Mouse (Mus musculus): ENCODE measurements around the gene Ptpre. TPM values are rescaled to one million over a fixed set of nuclear protein-coding genes. Genes with fewer than 3 reads are reported as not detected.

The Ptpre gene
- polyA plus RNA-seq, 1 experiment from 2014 or later: 4.7 TPM

GRCm38 (mm10) chr7:135542235-135542634, 5.0 kb downstream of the Ptpre start:
- no peak for TF ChIP-seq CTCF (IDR thresholded peaks at IDR 0.05; ENCODE audit: low read depth)
- H3K4me1 ChIP-seq (replicated peaks; ENCODE audit: control insufficient read depth, insufficient read depth, low read length): no peaks in the 10 kb centered on the region
- ATAC-seq: no peak
- WGBS: 63% methylated on average over 3 of the region's 3 CpGs
- H3K9me3 ChIP-seq (ENCODE audit: control insufficient read depth): no peaks in the 10 kb centered on the region
- 0 out of 2 replicates have a peak, but pooled peaks cover 3% of the 10 kb centered on the region for H3K36me3 ChIP-seq (ENCODE audit: control insufficient read depth, insufficient read depth)
- no peak overlapping the region for H3K27ac ChIP-seq (ENCODE audit: low read depth, low read length)
- H3K4me2 ChIP-seq (replicated peaks; ENCODE audit: low read depth): no peak overlapping the region
- H3K4me3 ChIP-seq (ENCODE audit: low read depth, low read length): no peak overlapping the region
- no peaks in the 10 kb centered on the region for H3K27me3 ChIP-seq (replicated peaks; ENCODE audit: control insufficient read depth, insufficient read depth, low read length)
- H3K9ac ChIP-seq (ENCODE audit: low read depth, low read length): no peak overlapping the region

DNA sequence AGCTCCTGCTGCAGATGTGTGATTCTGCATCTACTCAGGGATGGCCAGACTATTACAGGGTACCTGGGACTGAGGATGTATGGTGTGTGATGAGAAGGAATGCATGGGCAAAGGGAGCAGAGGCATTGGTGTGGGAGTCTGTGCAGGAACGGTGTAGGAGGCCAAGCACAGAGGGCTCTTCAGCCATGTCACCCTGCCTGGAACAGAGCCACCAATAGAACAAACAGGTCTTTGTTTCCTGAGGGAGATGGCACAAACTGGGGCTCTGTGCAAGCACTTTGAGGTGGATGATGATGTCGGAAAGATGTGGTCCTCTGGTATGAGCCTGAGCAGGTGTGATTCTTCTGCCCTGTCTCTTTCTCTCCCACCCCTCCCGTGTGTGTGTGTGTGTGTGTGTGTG, 5.8 kb downstream of the Ptpre start:
- no peak overlapping the region for H3K27ac ChIP-seq (ENCODE audit: low read depth, low read length)
- H3K36me3 ChIP-seq (ENCODE audit: control insufficient read depth, insufficient read depth): 0 out of 2 replicates have a peak, but pooled peaks cover 3% of the 10 kb centered on the region
- H3K9me3 ChIP-seq (ENCODE audit: control insufficient read depth): no peaks in the 10 kb centered on the region
- 66% methylated on average over 3 of the region's 3 CpGs for WGBS
- no peaks in the 10 kb centered on the region for H3K4me1 ChIP-seq (replicated peaks; ENCODE audit: control insufficient read depth, insufficient read depth, low read length)
- TF ChIP-seq CTCF (IDR thresholded peaks at IDR 0.05; ENCODE audit: low read depth): no peak
- H3K4me3 ChIP-seq (ENCODE audit: low read depth, low read length): no peak overlapping the region
- H3K27me3 ChIP-seq (replicated peaks; ENCODE audit: control insufficient read depth, insufficient read depth, low read length): no peaks in the 10 kb centered on the region
- no peak overlapping the region for H3K4me2 ChIP-seq (replicated peaks; ENCODE audit: low read depth)
- no peak overlapping the region for H3K9ac ChIP-seq (ENCODE audit: low read depth, low read length)
- no peak for ATAC-seq

DNA sequence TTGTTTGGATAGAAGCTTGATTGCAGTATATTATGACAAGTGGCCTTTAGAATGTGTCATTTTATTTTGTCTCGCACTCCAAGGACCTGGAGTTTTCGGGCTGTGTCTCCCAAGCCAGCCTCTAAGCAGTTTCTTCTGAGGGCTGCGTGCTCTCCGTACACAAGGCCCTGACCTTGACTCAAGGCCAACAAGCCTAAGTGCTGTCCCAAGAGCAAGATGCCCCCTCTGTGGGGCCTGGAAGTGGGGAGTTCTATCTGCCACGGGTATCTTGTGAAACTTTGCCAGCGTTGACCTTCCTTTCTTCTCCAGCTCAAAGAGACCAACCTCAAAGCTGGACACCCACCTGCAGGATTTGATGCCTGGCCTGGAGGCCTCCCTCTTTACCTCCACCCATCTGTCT, 7.0 kb downstream of the Ptpre start:
- Histone ChIP-seq H3K4me2 (replicated peaks; ENCODE audit: low read depth) (no peak overlapping the region), H3K4me3 (ENCODE audit: low read depth, low read length) (no peak overlapping the region), H3K4me1 (replicated peaks; ENCODE audit: control insufficient read depth, insufficient read depth, low read length) (no peaks in the 10 kb centered on the region), H3K9ac (ENCODE audit: low read depth, low read length) (no peak overlapping the region), H3K36me3 (ENCODE audit: control insufficient read depth, insufficient read depth) (0 out of 2 replicates have a peak, but pooled peaks cover 3% of the 10 kb centered on the region), H3K27me3 (replicated peaks; ENCODE audit: control insufficient read depth, insufficient read depth, low read length) (no peaks in the 10 kb centered on the region), H3K9me3 (ENCODE audit: control insufficient read depth) (no peaks in the 10 kb centered on the region), H3K27ac (ENCODE audit: low read depth, low read length) (no peak overlapping the region)
- TF ChIP-seq CTCF (IDR thresholded peaks at IDR 0.05; ENCODE audit: low read depth): no peak
- no peak for ATAC-seq
- 81% methylated on average over 6 of the region's 6 CpGs for WGBS

DNA sequence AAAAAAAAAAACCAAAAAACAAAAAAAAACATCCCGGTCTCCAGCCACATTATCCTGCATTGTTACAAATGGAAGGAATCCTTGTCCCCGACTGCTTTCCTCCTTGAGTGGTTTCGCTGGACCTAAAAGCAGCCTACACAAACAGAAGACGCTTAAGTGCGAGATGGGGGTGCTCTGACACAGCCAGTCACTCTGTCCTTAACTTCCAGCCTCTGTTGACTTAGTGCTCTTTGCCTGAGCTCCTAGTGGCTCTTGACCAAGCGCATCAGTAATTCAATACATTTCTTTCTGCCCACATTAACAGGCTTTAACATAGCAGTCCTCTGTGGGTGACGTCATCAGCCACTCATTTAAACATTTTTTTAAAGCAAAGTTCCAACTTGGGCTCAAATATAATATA, 8.7 kb downstream of the Ptpre start:
- Histone ChIP-seq H3K27ac (ENCODE audit: low read depth, low read length) (no peak overlapping the region), H3K27me3 (replicated peaks; ENCODE audit: control insufficient read depth, insufficient read depth, low read length) (no peaks in the 10 kb centered on the region), H3K4me2 (replicated peaks; ENCODE audit: low read depth) (no peak overlapping the region), H3K4me3 (ENCODE audit: low read depth, low read length) (no peak overlapping the region), H3K4me1 (replicated peaks; ENCODE audit: control insufficient read depth, insufficient read depth, low read length) (no peaks in the 10 kb centered on the region), H3K36me3 (ENCODE audit: control insufficient read depth, insufficient read depth) (no peaks in the 10 kb centered on the region; the same call in 1 of the 2 replicates), H3K9ac (ENCODE audit: low read depth, low read length) (no peak overlapping the region), H3K9me3 (ENCODE audit: control insufficient read depth) (no peaks in the 10 kb centered on the region)
- no peak for TF ChIP-seq CTCF (IDR thresholded peaks at IDR 0.05; ENCODE audit: low read depth)
- ATAC-seq: no peak
- WGBS: 65% methylated on average over 7 of the region's 7 CpGs

DNA sequence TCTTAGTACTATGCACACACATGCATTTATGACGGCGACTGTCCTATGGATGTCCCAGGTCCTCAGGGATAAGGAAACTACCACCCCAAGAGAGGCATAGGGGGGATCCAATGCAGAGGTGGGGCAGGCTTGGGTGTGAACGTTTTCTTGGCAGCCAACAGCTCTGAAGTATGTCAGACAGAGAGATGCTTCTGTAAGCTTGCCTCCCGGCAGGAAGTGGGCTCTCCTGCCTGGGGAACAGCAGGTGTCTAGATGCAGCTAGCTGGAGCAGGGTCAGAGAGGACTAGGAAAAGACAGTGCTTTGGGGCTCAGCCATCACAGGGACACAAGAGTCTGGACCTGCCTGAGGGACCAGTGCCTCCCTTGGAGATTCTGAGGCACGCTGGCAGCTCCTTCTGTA, 9.2 kb downstream of the Ptpre start:
- Histone ChIP-seq H3K27ac (ENCODE audit: low read depth, low read length) (no peak overlapping the region), H3K27me3 (replicated peaks; ENCODE audit: control insufficient read depth, insufficient read depth, low read length) (no peaks in the 10 kb centered on the region), H3K4me1 (replicated peaks; ENCODE audit: control insufficient read depth, insufficient read depth, low read length) (no peaks in the 10 kb centered on the region), H3K4me2 (replicated peaks; ENCODE audit: low read depth) (no peak overlapping the region), H3K9ac (ENCODE audit: low read depth, low read length) (no peak overlapping the region), H3K4me3 (ENCODE audit: low read depth, low read length) (no peak overlapping the region), H3K36me3 (ENCODE audit: control insufficient read depth, insufficient read depth) (no peaks in the 10 kb centered on the region; the same call in 1 of the 2 replicates), H3K9me3 (ENCODE audit: control insufficient read depth) (no peaks in the 10 kb centered on the region)
- ATAC-seq: no peak
- WGBS: 63% methylated on average over 5 of the region's 5 CpGs
- TF ChIP-seq CTCF (IDR thresholded peaks at IDR 0.05; ENCODE audit: low read depth): no peak

DNA sequence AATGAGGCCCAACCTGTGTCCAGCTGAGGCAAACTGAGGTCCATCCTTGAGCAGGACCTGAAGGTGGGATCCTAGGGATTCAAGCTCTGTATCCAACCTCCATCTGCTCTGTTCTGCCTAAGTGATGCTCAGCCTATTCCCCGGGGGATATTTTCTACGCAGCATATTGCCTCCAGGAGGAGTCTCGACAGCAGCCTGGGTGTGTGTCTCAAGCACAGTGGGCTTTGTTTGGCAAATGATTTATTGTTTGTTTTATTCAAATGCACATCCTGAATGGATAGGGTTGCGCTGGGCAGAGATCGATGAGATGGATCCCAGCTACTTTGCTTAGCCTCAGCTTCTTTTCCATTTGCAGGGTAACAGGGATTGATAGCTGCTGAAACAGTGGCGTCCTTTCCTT, 11.2 kb downstream of the Ptpre start:
- WGBS: 76% methylated on average over 6 of the region's 6 CpGs
- Histone ChIP-seq H3K27ac (ENCODE audit: low read depth, low read length) (no peak overlapping the region), H3K36me3 (ENCODE audit: control insufficient read depth, insufficient read depth) (no peaks in the 10 kb centered on the region; the same call in 1 of the 2 replicates), H3K27me3 (replicated peaks; ENCODE audit: control insufficient read depth, insufficient read depth, low read length) (no peaks in the 10 kb centered on the region), H3K4me2 (replicated peaks; ENCODE audit: low read depth) (no peak overlapping the region), H3K4me1 (replicated peaks; ENCODE audit: control insufficient read depth, insufficient read depth, low read length) (no peaks in the 10 kb centered on the region), H3K9me3 (ENCODE audit: control insufficient read depth) (no peaks in the 10 kb centered on the region), H3K4me3 (ENCODE audit: low read depth, low read length) (no peak overlapping the region), H3K9ac (ENCODE audit: low read depth, low read length) (no peak overlapping the region)
- no peak for ATAC-seq
- no peak for TF ChIP-seq CTCF (IDR thresholded peaks at IDR 0.05; ENCODE audit: low read depth)

DNA sequence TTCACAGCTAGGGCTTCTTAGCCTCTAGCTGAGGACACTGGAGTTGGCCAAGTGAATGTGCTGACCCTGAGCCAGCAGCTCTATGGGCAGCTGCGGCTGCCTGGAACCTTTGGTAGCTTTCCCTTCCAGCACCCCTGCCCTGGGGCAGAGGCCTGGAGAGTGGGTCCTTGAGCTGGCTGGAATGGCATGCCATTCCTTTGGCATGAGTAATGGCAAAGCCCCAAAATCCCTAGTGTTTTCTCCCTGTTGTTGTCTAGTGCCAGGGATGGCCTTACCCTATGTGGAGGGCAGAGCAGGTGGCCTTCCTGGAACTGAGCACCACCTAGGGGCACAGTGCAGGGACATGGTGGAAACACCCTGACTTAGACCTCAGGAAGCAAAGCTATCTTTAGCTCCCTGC, 14.3 kb downstream of the Ptpre start:
- no peaks in the 10 kb centered on the region for H3K4me1 ChIP-seq (replicated peaks; ENCODE audit: control insufficient read depth, insufficient read depth, low read length)
- H3K9ac ChIP-seq (ENCODE audit: low read depth, low read length): no peak overlapping the region
- no peaks in the 10 kb centered on the region for H3K27me3 ChIP-seq (replicated peaks; ENCODE audit: control insufficient read depth, insufficient read depth, low read length)
- no peak for ATAC-seq
- H3K4me3 ChIP-seq (ENCODE audit: low read depth, low read length): no peak overlapping the region
- no peaks in the 10 kb centered on the region; the same call in 1 of the 2 replicates for H3K36me3 ChIP-seq (ENCODE audit: control insufficient read depth, insufficient read depth)
- no peak overlapping the region for H3K27ac ChIP-seq (ENCODE audit: low read depth, low read length)
- H3K4me2 ChIP-seq (replicated peaks; ENCODE audit: low read depth): no peak overlapping the region
- H3K9me3 ChIP-seq (ENCODE audit: control insufficient read depth): no peaks in the 10 kb centered on the region
- WGBS: 77% methylated on average over 1 of the region's 1 CpGs
- TF ChIP-seq CTCF (IDR thresholded peaks at IDR 0.05; ENCODE audit: low read depth): no peak

Measured in intestine, postnatal 0 days (tissue).